Mouse (Mus musculus) ES-E14 (cell line): ENCODE measurements around the gene Cela2a.

Experiments used
- MAFK ChIP-seq: IDR thresholded peaks from 2 replicates; pipeline ENCODE4 v1.6.1; 2014; ENCODE audit warnings: mild to moderate bottlenecking, low read depth, low read length, inconsistent platforms; ENCODE audit not compliant: insufficient read depth
- ZNF384 ChIP-seq: IDR thresholded peaks from 2 replicates; pipeline ENCODE4 v1.6.1; 2012; ENCODE audit warnings: low read depth, low read length, inconsistent platforms

DNA sequence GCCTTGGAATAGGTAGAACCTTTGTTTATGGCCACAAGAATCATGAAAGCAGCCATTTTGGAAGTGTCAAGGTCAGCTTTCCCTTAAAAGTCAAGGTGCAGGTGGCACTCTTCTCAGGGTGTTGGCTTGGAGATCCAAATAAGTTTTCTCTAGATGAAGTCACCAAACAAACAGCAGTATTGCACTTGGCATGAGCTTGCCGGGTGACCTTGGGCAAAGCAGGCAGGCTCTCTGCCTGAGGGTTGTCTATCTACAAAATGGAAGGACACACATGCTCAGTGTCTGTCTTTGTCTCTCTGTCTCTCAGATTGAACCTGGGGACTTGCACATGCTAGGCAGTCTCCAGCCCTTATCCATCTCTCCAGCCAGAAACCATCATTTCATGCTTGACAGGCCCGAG is 1.4 kb upstream of the Cela2a start:
- TF ChIP-seq MAFK: no peak
- no peak for TF ChIP-seq ZNF384
